Mouse (Mus musculus) heart, adult 2 months (tissue): ENCODE measurements around the gene Gsta4. TPM values are rescaled to one million over a fixed set of nuclear protein-coding genes. Genes with fewer than 3 reads are reported as not detected.
"Not testable (repeated sequence)": the region's sequence is repeated elsewhere in the genome, so short reads cannot be mapped to it uniquely, and the experiment has no call there.

ENCODE experiments used
- DNase-seq, 2 experiments: peaks; one replicate each; pipeline ENCODE4 v3.0.0; 2021
- H3K27ac ChIP-seq: fragments of 200-600 bp; 2 replicates; pipeline ENCODE4 v1.8.1; 2022
- H3K27me3 ChIP-seq: fragments of 200-500 bp; 2 replicates; pipeline ENCODE4 v1.6.1; 2012; ENCODE audit warnings: mild to moderate bottlenecking, low read length, inconsistent platforms, mixed read lengths; ENCODE audit not compliant: control insufficient read depth, insufficient read depth
- H3K36me3 ChIP-seq: fragments of 200-500 bp; 2 replicates; pipeline ENCODE4 v1.6.1; 2012; ENCODE audit warnings: low read length, inconsistent platforms; ENCODE audit not compliant: control insufficient read depth, insufficient read depth
- H3K4me1 ChIP-seq: fragments of 200-500 bp; 2 replicates; pipeline ENCODE4 v1.6.1; 2011; ENCODE audit warnings: low read length; ENCODE audit not compliant: control insufficient read depth, insufficient read depth
- H3K4me3 ChIP-seq: fragments of 200-600 bp; 2 replicates; pipeline ENCODE4 v1.8.1; 2022
- H3K79me2 ChIP-seq: fragments of 200-500 bp; replicated peaks from 2 replicates; pipeline ENCODE4 v1.6.1; 2012; ENCODE audit warnings: mild to moderate bottlenecking, inconsistent platforms, low read length, moderate library complexity, mixed read lengths; ENCODE audit not compliant: control insufficient read depth, insufficient read depth
- H3K9ac ChIP-seq: fragments of 200-500 bp; 2 replicates; pipeline ENCODE4 v1.6.1; 2012; ENCODE audit warnings: low read depth, mild to moderate bottlenecking, control low read depth, inconsistent platforms, low read length, mixed read lengths
- CTCF ChIP-seq: fragments of 200-600 bp; IDR thresholded peaks from 2 replicates; pipeline ENCODE4 v1.8.1; 2022; ENCODE audit warnings: antibody characterized with exemption, mild to moderate bottlenecking, moderate library complexity
- EP300 ChIP-seq: fragments of 200-500 bp; IDR thresholded peaks from 2 replicates; pipeline ENCODE4 v1.6.1; 2011; ENCODE audit warnings: low read depth, low read length, control low read depth; ENCODE audit not compliant: insufficient read depth
- POLR2A ChIP-seq: fragments of 200-500 bp; IDR thresholded peaks from 2 replicates; pipeline ENCODE4 v1.6.1; 2011; ENCODE audit warnings: mild to moderate bottlenecking, low read depth, low read length, control low read depth; ENCODE audit not compliant: insufficient read depth
- WGBS: fragments of 180-500 bp; shearing (Covaris S2); methylation state at CpG from one replicate; pipeline ENCODE4 v1.1.7; 2018; 5-methylcytosine and 5-hydroxymethylcytosine counted together
- intact Hi-C: fragments of 180-260 bp; cut with DNase I; formaldehyde crosslinking; loops from one replicate; pipeline ENCODE4 v1.15.1; 2025
- long read RNA-seq: library from polyadenylated mRNA; stranded (forward); transcript quantifications from one replicate; pipeline ENCODE4 v2.0.0, GENCODE M21; 2021
- polyA plus RNA-seq: library from polyadenylated mRNA; depleted of rRNA; stranded (reverse); fragments of >200 nt; gene quantifications from 2 replicates; pipeline ENCODE4 v1.2.3, GENCODE M21; 2012; rRNA removed
- total RNA-seq, 2 experiments: library from RNA; stranded (reverse); gene quantifications; 2 replicates each; pipeline ENCODE4 v1.2.3; 2021

Gene Gsta4
- total RNA-seq, result 100 to 1,000 TPM; 100 to 104 TPM
- polyA plus RNA-seq, result 53.4 and 88.7 TPM in 2 replicates
- long read RNA-seq, transcript Gsta4-201 (7 exons, 977 nt), result major isoform, 21 of 28 reads
- long read RNA-seq, partial matches to known transcripts, result 6 of 28 reads
- long read RNA-seq, other reads (novel, unspliced or antisense), result 1 of 28 reads

DNA sequence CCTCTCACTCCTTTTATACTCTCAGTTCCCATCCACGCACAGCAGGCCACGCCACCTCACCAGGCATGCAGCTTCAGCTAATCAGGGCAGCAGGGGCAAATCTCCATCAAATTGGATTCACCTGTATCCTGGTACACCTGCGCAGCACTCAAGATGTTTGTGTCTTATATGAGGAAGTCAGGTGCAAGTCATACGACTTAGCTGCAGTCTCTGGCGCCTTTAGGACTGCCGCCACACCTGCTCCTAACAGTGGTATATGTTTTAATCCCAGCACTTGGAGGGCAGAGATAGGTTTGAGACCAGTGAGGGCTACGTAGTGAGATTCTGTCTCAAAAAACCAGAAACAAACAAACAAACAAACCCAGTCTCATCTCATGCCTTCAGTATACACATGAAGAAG is at the start of gene Gsta4:
Gene Gsta4 (plus strand): TSS at position 301 of the 400 bp plus-strand sequence.
- 97% methylated on average over 4 of the region's 7 CpGs for WGBS
- intact Hi-C loops, H3K79me2 ChIP-seq, H3K4me3 ChIP-seq, H3K36me3 ChIP-seq, H3K27me3 ChIP-seq, H3K9ac ChIP-seq, H3K4me1 ChIP-seq, DNase-seq, H3K27ac ChIP-seq: not testable (repeated sequence)

DNA sequence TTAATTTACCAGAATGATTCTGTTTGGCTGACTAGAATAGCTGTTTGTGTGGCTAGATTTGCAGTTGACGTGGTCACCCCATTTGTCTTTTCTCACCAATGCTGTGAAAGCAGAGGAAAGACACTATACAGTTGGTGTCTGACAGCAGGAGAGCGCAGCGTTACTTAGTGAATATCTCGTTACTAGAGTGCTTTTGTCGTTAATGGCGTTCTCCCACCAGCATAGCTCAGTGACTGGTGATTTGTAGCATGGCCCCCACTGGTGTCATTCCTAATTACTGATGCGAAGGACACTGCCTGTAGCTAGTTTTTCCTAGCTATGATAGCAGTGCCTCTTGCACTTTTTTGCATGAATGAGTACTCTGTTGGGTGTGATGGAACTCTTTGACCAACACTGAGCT is 46.9 kb upstream of the Gsta4 start:
- Histone ChIP-seq H3K27me3 (no peaks in the 10 kb centered on the region), H3K4me1 (peaks cover 12% of the 10 kb centered on the region), H3K27ac (no peak overlapping the region), H3K4me3 (no peak overlapping the region), H3K79me2 (no peaks in the 10 kb centered on the region), H3K9ac (no peak overlapping the region), H3K36me3 (peaks cover 30% of the 10 kb centered on the region)
- no peak for DNase-seq
- intact Hi-C loops, result no loop called here
- 88% methylated on average over 7 of the region's 7 CpGs for WGBS
- TF ChIP-seq EP300 (no peak), CTCF (no peak), POLR2A (no peak)

DNA sequence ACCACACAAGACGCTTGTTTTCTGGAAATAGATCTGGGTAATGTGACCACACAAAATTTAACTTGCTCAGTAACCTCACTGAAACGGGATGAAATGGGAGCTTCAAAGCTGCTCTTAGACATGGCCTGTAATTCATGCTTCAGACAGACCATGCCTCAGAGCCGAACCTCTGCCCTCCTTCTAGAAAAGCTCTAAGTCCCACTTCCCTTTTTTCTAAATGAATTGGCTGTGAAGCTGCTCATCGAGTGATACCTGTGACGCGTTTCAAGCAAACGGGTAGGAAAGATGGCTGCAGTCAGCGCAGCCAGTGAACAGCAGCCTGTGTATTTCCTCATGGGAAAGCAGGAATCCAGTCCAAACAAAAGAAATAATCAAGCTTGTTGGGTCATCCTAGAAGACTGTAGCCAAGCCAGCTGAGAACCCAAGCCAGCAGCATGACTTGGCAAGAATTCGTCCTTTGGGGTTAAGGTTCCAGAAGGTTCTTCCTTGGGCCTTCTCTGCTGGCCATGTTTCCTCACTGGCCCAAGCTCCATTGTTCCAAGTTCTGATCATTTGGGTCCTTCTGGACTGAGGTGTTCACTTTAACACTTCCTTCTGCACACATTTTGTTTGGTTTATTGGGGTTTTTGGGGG is 44.4 kb upstream of the Gsta4 start:
- TF ChIP-seq POLR2A (no peak), EP300 (peak; percentile 54; the same call in 1 of the 2 replicates), CTCF (no peak)
- Histone ChIP-seq H3K27me3 (no peaks in the 10 kb centered on the region), H3K9ac (no peak overlapping the region), H3K36me3 (peaks cover 25% of the 10 kb centered on the region), H3K4me3 (no peak overlapping the region), H3K4me1 (peaks cover 12% of the 10 kb centered on the region), H3K27ac (peak overlapping the region; percentile 87), H3K79me2 (no peaks in the 10 kb centered on the region)
- 70% methylated on average over 9 of the region's 9 CpGs for WGBS
- peak; percentile 53 to 59 for DNase-seq
- intact Hi-C loops, result loop anchor here (2.0 kb wide), 1 partner anchor 23 kb away; no protein-coding TSS in a partner anchor

DNA sequence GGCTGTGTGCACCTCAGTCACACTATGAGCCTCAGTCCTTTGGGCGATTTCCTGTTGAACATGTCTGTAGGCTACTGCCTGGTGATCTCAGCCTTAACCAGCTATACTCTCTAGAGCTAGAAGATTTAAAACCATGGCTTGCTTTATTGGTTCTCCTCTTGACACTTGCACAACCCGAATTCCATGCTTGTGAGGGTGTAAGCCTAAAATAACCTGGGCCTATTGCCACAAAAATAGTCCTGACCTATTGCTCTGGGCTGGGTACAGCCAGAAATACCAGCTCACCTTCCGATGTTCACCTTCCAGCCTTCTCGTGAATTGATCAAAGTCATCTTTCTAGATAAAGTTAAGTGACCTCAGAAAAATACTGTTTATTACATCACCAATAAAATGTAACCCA is 43.1 kb upstream of the Gsta4 start:
- peak in 1 of 2 experiments; percentile 57 for DNase-seq
- Histone ChIP-seq H3K27me3 (no peaks in the 10 kb centered on the region), H3K9ac (peak overlapping the region; percentile 55; the same call in 1 of the 2 replicates), H3K4me1 (peaks cover 9% of the 10 kb centered on the region), H3K27ac (peak overlapping the region; percentile 87), H3K79me2 (no peaks in the 10 kb centered on the region), H3K36me3 (peaks cover 20% of the 10 kb centered on the region), H3K4me3 (no peak overlapping the region)
- intact Hi-C loops, result loop anchor here (2.0 kb wide), 1 partner anchor 25 kb away; no protein-coding TSS in a partner anchor
- TF ChIP-seq EP300 (no peak), CTCF (no peak), POLR2A (no peak)
- 62% methylated on average over 4 of the region's 4 CpGs for WGBS

DNA sequence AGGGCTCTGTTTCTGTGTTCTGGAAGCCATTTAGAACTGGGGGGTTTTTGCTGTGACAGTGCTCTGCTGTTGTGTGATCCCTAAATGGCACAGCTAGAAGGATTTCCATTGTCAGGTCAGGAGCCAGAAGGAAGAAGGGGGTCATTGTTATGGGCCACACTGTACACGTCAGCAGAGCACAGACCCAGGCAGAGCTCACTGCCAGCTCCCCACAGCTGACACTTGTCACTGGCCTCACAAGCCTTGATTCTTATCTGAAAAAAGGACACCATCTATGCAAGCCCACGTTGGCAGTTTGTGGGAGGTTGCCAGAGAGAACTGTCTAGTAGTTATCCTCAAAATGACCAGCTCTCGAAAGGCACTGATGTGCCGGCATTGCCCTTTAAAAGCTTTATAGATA is 36.5 kb upstream of the Gsta4 start:
- peaks cover 1% of the 10 kb centered on the region for H3K36me3 ChIP-seq
- DNase-seq, result no peak
- H3K9ac ChIP-seq, result no peak overlapping the region
- H3K79me2 ChIP-seq, result no peaks in the 10 kb centered on the region
- no peak overlapping the region for H3K4me3 ChIP-seq
- no peak overlapping the region; the same call in 1 of the 2 replicates for H3K27ac ChIP-seq
- intact Hi-C loops, result no loop called here
- 59% methylated on average over 4 of the region's 4 CpGs for WGBS
- H3K27me3 ChIP-seq, result no peaks in the 10 kb centered on the region
- peaks cover 4% of the 10 kb centered on the region for H3K4me1 ChIP-seq
- TF ChIP-seq EP300, result no peak
- TF ChIP-seq CTCF, result no peak
- no peak for TF ChIP-seq POLR2A

DNA sequence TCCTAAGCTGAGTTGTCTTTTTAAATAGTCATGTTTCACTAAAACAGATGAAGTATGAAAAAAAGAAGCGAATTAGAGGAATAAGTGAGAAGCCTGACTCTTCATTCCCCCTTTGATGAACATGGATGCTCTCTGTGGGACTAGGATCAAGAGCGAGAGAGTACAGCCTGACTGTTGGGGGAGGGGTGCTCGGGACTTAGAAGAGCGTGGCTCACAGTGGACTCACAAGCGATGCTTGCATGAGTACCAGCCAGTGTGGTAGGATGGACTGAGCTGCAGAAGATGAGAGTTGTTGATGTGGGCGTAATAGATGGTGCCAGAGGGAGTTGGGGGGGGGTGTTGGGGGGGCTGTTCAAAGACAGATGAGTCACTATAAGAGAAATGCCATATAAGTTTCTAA is 35.9 kb upstream of the Gsta4 start:
- 92% methylated on average over 6 of the region's 6 CpGs for WGBS

More for the DNA sequence above, 35.9 kb upstream of the Gsta4 start:
- intact Hi-C loops, result no loop called here
- Histone ChIP-seq H3K9ac (no peak overlapping the region), H3K27me3 (no peaks in the 10 kb centered on the region), H3K36me3 (no peaks in the 10 kb centered on the region; the same call in none of the 2 replicates), H3K27ac (no peak overlapping the region), H3K79me2 (no peaks in the 10 kb centered on the region), H3K4me3 (no peak overlapping the region), H3K4me1 (peaks cover 4% of the 10 kb centered on the region)
- TF ChIP-seq CTCF (no peak), POLR2A (no peak), EP300 (no peak)
- DNase-seq, result no peak
